Mouse (Mus musculus) stomach, postnatal 0 days (tissue): ENCODE results near the gene Gpr155.

Experiments
- CTCF ChIP-seq: IDR thresholded peaks from 2 replicates; pipeline ENCODE4 v1.5.1; 2016; ENCODE audit warnings: antibody characterized with exemption, low read depth, mild to moderate bottlenecking, moderate library complexity
- EP300 ChIP-seq: optimal IDR thresholded peaks from 2 replicates; pipeline ENCODE3; 2016; ENCODE audit warnings: antibody characterized with exemption

DNA sequence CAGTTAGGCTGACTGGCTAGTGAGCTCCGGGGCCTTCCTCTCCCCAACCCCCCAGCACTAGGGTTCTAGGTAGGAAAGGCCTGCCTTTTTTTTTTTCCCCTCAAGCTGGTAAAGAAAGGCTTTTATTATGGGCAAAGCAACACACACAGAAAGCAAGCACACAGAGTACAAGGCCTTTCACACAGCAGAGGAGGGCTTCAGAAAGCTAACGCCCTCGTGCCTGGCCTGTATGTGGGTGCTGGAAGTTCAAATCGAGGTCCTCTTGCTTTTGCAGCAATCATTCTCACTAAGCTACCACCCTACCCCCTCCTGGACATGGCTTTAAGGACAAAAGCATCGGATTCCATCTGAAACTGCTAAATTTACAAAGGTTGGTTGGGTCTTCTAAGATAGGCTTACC lies 6.7 kb downstream of the Gpr155 start:
- TF ChIP-seq EP300 (no peak), CTCF (no peak)
